Mouse (Mus musculus) limb, embryonic 14.5 days (tissue): ENCODE measurements at regions not wholly inside any gene's neighbourhood (a gene's known extent, or its start where the extent isn't known, plus 50 kb on each side); places are given as distances from the start of the nearest gene placed in this dataset.

Experiments
- ATAC-seq: fragments of 200-750 bp; cut with Nextera tagmentation; 2 replicates; pipeline ENCODE4 v1.8.0; 2017; ENCODE audit warnings: low read depth, moderate number of reproducible peaks, moderate TSS enrichment; ENCODE audit not compliant: low FRiP score
- DNase-seq: peaks from one replicate; pipeline ENCODE4 v3.0.0-alpha.2; 2015; ENCODE audit warnings: low spot score
- H3K27ac ChIP-seq: fragments of 300-500 bp; sonication (generic); replicated peaks from 2 replicates; pipeline ENCODE4 v1.5.1; 2014; ENCODE audit warnings: low read depth, mild to moderate bottlenecking, low read length, moderate library complexity, mixed read lengths
- H3K27me3 ChIP-seq: fragments of 300-500 bp; sonication (generic); 2 replicates; pipeline ENCODE4 v1.6.1; 2014; ENCODE audit warnings: low read length, mixed read lengths; ENCODE audit not compliant: control insufficient read depth, insufficient read depth
- H3K36me3 ChIP-seq: fragments of 300-500 bp; sonication (generic); 2 replicates; pipeline ENCODE4 v1.6.1; 2014; ENCODE audit warnings: mild to moderate bottlenecking, low read length, moderate library complexity, mixed read lengths; ENCODE audit not compliant: control insufficient read depth, insufficient read depth
- H3K4me1 ChIP-seq: fragments of 300-500 bp; sonication (generic); 2 replicates; pipeline ENCODE4 v1.6.1; 2014; ENCODE audit warnings: antibody characterized with exemption, low read length, mixed read lengths; ENCODE audit not compliant: control insufficient read depth, insufficient read depth
- H3K4me2 ChIP-seq: fragments of 300-500 bp; sonication (generic); replicated peaks from 2 replicates; pipeline ENCODE4 v1.6.1; 2014; ENCODE audit warnings: low read depth, mild to moderate bottlenecking, low read length, moderate library complexity; ENCODE audit not compliant: severe bottlenecking
- H3K4me3 ChIP-seq: fragments of 300-500 bp; sonication (generic); replicated peaks from 2 replicates; pipeline ENCODE4 v1.5.1; 2014; ENCODE audit warnings: low read length
- H3K9ac ChIP-seq: fragments of 300-500 bp; sonication (generic); 2 replicates; pipeline ENCODE4 v1.6.1; 2014; ENCODE audit warnings: mild to moderate bottlenecking, low read depth, low read length, moderate library complexity; ENCODE audit not compliant: severe bottlenecking
- H3K9me3 ChIP-seq: fragments of 300-500 bp; sonication (generic); 2 replicates; pipeline ENCODE4 v1.6.1; 2016; ENCODE audit warnings: low read length; ENCODE audit not compliant: control insufficient read depth
- POLR2A ChIP-seq: fragments of 200-500 bp; IDR thresholded peaks from 2 replicates; pipeline ENCODE4 v1.8.0; 2012; ENCODE audit warnings: inconsistent platforms, mild to moderate bottlenecking, moderate library complexity, borderline replicate concordance; ENCODE audit not compliant: insufficient read depth, insufficient read length; ENCODE audit errors: extremely low read depth
- WGBS: fragments of 180-500 bp; shearing (Covaris S2); extraction: QIAGEN DNeasy Blood & Tissue Kit; methylation state at CpG from one replicate; pipeline ENCODE4 v1.1.7; 2014; 5-methylcytosine and 5-hydroxymethylcytosine counted together

DNA sequence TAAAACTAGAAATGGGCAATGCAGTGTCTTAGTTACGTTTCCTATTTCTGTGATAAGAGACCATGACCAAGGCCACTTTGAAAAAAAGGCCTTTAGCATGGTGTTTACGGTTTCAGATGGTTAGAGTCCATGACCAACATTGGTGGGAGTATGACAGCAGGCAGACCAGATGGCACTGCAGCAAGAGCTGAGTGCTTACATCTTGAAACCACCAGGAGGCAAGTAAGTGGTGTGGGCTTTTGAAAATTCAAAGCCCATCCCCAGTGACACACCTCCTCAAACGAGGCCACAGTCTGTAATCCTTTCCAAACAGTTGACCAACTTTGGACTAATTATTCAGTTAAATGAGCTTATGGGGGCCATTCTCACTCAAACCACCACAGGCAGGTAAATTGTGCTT lies 427.0 kb upstream of the Irak1bp1 start:
- Histone ChIP-seq H3K9me3 (no peaks in the 10 kb centered on the region), H3K27ac (no peak overlapping the region), H3K4me2 (no peak overlapping the region), H3K36me3 (no peaks in the 10 kb centered on the region), H3K4me3 (no peak overlapping the region), H3K9ac (no peak overlapping the region), H3K4me1 (no peaks in the 10 kb centered on the region), H3K27me3 (no peaks in the 10 kb centered on the region)
- WGBS: 61% methylated on average over 3 of the region's 3 CpGs
- TF ChIP-seq POLR2A: no peak
- DNase-seq (no peak), ATAC-seq (no peak)

GRCm38 (mm10) chr9:82404010-82404409 lies 425.3 kb upstream of the Irak1bp1 start:
- no peak overlapping the region for H3K4me2 ChIP-seq
- DNase-seq: no peak
- no peaks in the 10 kb centered on the region for H3K9me3 ChIP-seq
- no peak for TF ChIP-seq POLR2A
- no peak overlapping the region for H3K4me3 ChIP-seq
- H3K9ac ChIP-seq: no peak overlapping the region
- H3K27me3 ChIP-seq: no peaks in the 10 kb centered on the region
- H3K4me1 ChIP-seq: no peaks in the 10 kb centered on the region
- ATAC-seq: no peak
- H3K36me3 ChIP-seq: no peaks in the 10 kb centered on the region
- no peak overlapping the region for H3K27ac ChIP-seq

DNA sequence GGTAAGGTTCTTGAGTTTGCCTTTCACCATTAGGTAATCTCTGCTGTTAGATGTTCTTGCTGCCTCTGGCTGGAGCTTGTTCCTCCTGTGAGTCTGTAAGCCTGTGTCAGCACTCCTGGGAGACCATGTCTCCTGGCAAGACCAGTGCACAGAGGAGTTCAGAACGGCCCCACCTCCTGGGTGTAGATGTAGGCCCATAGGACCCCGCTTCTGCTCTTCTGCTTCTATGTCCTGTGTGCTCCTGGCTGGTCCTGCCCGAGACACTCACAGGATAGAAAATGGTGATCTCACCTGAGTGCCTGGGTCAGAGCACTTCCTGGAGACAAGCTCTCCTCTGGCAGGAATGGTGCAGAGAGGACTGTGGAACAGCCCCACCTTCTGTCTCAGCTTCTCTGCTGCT lies 422.2 kb upstream of the Irak1bp1 start:
- no peak for TF ChIP-seq POLR2A
- Histone ChIP-seq H3K4me3 (no peak overlapping the region), H3K27me3 (no peaks in the 10 kb centered on the region), H3K4me2 (no peak overlapping the region), H3K36me3 (no peaks in the 10 kb centered on the region), H3K9ac (no peak overlapping the region), H3K27ac (no peak overlapping the region), H3K4me1 (no peaks in the 10 kb centered on the region), H3K9me3 (no peaks in the 10 kb centered on the region)
- 89% methylated on average over 3 of the region's 3 CpGs for WGBS
- no peak for DNase-seq
- ATAC-seq: no peak

- peak; percentile 6 for DNase-seq
- 37% methylated on average over 2 of the region's 2 CpGs for WGBS
- no peak for ATAC-seq
Measured at GRCm38 (mm10) chr9:82408969-82409368, 420.4 kb upstream of the Irak1bp1 start.

More at GRCm38 (mm10) chr9:82408969-82409368, 420.4 kb upstream of the Irak1bp1 start:
- Histone ChIP-seq H3K9ac (no peak overlapping the region), H3K36me3 (no peaks in the 10 kb centered on the region), H3K27me3 (no peaks in the 10 kb centered on the region), H3K4me1 (no peaks in the 10 kb centered on the region), H3K4me3 (no peak overlapping the region), H3K9me3 (no peaks in the 10 kb centered on the region), H3K4me2 (no peak overlapping the region), H3K27ac (no peak overlapping the region)
- no peak for TF ChIP-seq POLR2A
